Mouse (Mus musculus): ENCODE results near the gene Gtf2h5. TPM values are rescaled to one million over a fixed set of nuclear protein-coding genes. Genes with fewer than 3 reads are reported as not detected.
A peak's percentile ranks its signal among the peaks of the same experiment; 100 is the strongest.

Gtf2h5 gene
- polyA plus RNA-seq, 1 experiment from 2014 or later: 183 TPM

DNA sequence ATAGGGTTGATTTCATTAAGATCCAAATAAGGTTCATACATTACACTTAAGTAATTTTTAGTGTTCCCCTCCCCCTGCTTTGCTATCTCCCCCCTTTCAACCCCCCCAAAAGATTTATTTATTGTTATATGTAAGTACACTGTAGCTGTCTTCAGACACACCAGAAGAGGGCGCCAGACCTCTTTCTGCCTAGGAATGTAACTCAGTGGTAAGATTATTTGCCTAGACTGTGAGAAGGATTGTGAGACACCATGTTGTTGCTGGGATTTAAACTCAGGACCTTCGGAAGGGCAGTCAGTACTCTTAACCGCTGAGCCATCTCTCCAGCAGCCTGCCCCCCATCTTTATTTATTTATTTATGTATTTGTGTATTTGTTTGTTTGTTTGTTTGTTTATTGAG lies 31.4 kb downstream of the Gtf2h5 start:
- H3K9me3 ChIP-seq (ENCODE audit: low read depth, low read length): no peaks in the 10 kb centered on the region
- 78% methylated on average over 3 of the region's 3 CpGs for WGBS
- peak; percentile 38; the same call in 1 of the 2 replicates for TF ChIP-seq CTCF (IDR thresholded peaks at IDR 0.05; ENCODE audit: low read depth)
- peaks cover 7% of the 10 kb centered on the region; the same call in 1 of the 2 replicates for H3K4me1 ChIP-seq (ENCODE audit: insufficient read depth)
- DNase-seq: peak; percentile 5
- no peak overlapping the region for H3K27ac ChIP-seq (ENCODE audit: low read depth)
- H3K4me2 ChIP-seq: no peak overlapping the region
- H3K36me3 ChIP-seq (ENCODE audit: insufficient read depth): 0 out of 2 replicates have a peak, but pooled peaks cover 10% of the 10 kb centered on the region
- H3K9ac ChIP-seq: no peak overlapping the region
- no peak for ATAC-seq (ENCODE audit: insufficient read depth)
- H3K27me3 ChIP-seq (ENCODE audit: insufficient read depth, low read length): no peaks in the 10 kb centered on the region
- H3K4me3 ChIP-seq (ENCODE audit: low read depth, low read length): no peak overlapping the region

DNA sequence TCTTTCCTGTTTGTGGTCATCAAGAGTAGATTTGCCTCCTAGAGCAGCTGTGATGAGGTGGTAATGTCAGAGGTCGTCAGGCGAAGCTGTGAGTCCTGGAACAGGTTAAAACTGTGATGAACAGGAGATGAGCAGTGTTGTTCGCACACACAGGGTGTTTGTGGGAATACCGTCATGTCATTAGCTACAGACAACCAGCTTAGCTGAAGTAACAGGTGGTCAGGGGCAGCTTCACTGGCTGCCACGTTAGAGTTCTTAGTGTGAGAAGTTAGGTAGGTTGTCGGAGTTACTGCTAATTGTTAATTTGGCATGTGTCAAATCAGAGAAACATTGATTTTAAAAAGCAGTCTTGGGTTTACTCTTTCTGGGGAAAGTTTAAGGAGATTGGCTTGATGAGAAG lies 34.1 kb downstream of the Gtf2h5 start:
- Histone ChIP-seq H3K9ac (no peak overlapping the region), H3K36me3 (ENCODE audit: insufficient read depth) (0 out of 2 replicates have a peak, but pooled peaks cover 10% of the 10 kb centered on the region), H3K4me1 (ENCODE audit: insufficient read depth) (no peaks in the 10 kb centered on the region), H3K4me2 (no peak overlapping the region), H3K4me3 (ENCODE audit: low read depth, low read length) (no peak overlapping the region), H3K27me3 (ENCODE audit: insufficient read depth, low read length) (no peaks in the 10 kb centered on the region), H3K9me3 (ENCODE audit: low read depth, low read length) (no peaks in the 10 kb centered on the region), H3K27ac (ENCODE audit: low read depth) (no peak overlapping the region)
- 80% methylated on average over 6 of the region's 6 CpGs for WGBS
- ATAC-seq (ENCODE audit: insufficient read depth) (no peak), DNase-seq (no peak)
- TF ChIP-seq CTCF (IDR thresholded peaks at IDR 0.05; ENCODE audit: low read depth): no peak

DNA sequence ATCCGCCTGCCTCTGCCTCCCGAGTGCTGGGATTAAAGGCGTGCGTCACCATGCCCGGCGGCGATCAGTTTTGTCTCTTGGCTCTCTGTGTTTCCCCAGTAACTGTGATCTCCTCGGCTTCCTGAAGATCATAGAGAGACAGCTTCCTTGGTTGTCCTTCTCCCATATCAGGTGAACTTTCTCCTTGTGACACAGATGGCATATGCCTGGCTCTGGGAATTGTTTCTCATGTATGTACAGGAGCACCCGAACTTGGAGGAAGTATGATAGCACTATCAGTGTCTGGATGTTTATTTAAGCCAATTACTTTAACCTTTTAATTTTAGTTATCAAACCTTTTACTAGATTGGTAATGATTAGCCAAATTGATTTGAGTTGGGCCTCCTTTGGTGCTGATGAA lies 35.5 kb downstream of the Gtf2h5 start:
- no peak overlapping the region for H3K9ac ChIP-seq
- no peaks in the 10 kb centered on the region for H3K9me3 ChIP-seq (ENCODE audit: low read depth, low read length)
- H3K4me3 ChIP-seq (ENCODE audit: low read depth, low read length): no peak overlapping the region
- H3K27me3 ChIP-seq (ENCODE audit: insufficient read depth, low read length): no peaks in the 10 kb centered on the region
- H3K27ac ChIP-seq (ENCODE audit: low read depth): no peak overlapping the region
- H3K36me3 ChIP-seq (ENCODE audit: insufficient read depth): 0 out of 2 replicates have a peak, but pooled peaks cover 4% of the 10 kb centered on the region
- 90% methylated on average over 9 of the region's 9 CpGs for WGBS
- DNase-seq (no peak), ATAC-seq (ENCODE audit: insufficient read depth) (no peak)
- no peaks in the 10 kb centered on the region for H3K4me1 ChIP-seq (ENCODE audit: insufficient read depth)
- no peak for TF ChIP-seq CTCF (IDR thresholded peaks at IDR 0.05; ENCODE audit: low read depth)
- H3K4me2 ChIP-seq: no peak overlapping the region

DNA sequence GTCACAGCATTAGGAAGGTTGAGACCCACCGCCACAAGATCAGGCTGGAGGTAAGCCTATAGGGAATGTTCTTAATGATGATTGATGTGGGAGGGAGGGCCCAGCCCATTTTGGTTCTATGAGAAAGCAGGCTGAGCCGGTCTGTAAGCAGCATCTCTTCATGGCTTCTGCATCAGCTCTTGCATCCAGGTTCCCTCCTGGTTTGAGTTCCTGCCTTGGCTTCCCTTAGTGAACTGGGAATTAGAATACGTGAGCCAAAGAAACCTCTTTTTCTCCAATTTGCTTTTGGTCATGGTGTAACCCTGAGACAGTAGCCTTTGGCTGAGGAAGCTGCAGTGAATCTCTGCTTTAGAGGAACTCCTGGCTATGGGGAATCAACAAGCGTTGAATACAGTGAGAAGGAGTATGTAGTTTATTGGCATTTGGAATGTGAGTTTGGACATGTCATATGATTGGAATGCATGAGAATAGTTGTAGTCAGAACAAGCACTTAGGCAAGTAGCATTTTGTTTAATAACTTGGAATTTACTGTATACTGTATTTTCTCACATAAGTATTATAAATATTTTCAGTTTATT lies 37.7 kb downstream of the Gtf2h5 start:
- TF ChIP-seq CTCF (IDR thresholded peaks at IDR 0.05; ENCODE audit: low read depth): no peak

DNA sequence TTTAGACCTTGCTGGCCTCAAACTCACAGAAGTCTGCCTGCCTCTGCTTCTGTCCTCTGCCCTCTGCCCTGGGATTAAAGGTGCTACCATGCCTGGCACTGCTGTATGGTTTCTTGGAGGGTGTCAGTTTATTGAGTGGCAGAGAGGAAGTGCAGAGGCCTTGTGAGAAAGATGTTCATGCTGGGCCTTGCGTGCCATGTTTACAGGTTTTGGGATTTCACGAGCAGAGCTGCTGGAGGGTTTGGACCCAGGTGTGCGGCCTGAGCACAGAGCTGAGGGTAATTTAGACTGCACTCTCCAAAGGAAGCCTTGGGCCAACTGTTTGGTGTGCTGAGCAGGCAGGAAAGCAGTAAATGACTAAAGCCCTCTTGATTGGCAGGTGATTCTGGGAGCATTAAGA lies 38.3 kb downstream of the Gtf2h5 start:
- Histone ChIP-seq H3K4me1 (ENCODE audit: insufficient read depth) (no peaks in the 10 kb centered on the region), H3K4me2 (no peak overlapping the region), H3K9me3 (ENCODE audit: low read depth, low read length) (no peaks in the 10 kb centered on the region), H3K9ac (no peak overlapping the region), H3K27ac (ENCODE audit: low read depth) (no peak overlapping the region), H3K4me3 (ENCODE audit: low read depth, low read length) (no peak overlapping the region), H3K36me3 (ENCODE audit: insufficient read depth) (peaks cover 15% of the 10 kb centered on the region), H3K27me3 (ENCODE audit: insufficient read depth, low read length) (no peaks in the 10 kb centered on the region)
- 81% methylated on average over 3 of the region's 3 CpGs for WGBS
- DNase-seq (no peak), ATAC-seq (ENCODE audit: insufficient read depth) (no peak)
- no peak for TF ChIP-seq CTCF (IDR thresholded peaks at IDR 0.05; ENCODE audit: low read depth)

More for the DNA sequence above, 37.7 kb downstream of the Gtf2h5 start:
- no peaks in the 10 kb centered on the region for H3K9me3 ChIP-seq (ENCODE audit: low read depth, low read length)
- peaks cover 8% of the 10 kb centered on the region for H3K36me3 ChIP-seq (ENCODE audit: insufficient read depth)
- ATAC-seq (ENCODE audit: insufficient read depth) (no peak), DNase-seq (no peak)
- no peak overlapping the region for H3K4me2 ChIP-seq
- no peaks in the 10 kb centered on the region for H3K4me1 ChIP-seq (ENCODE audit: insufficient read depth)
- H3K27me3 ChIP-seq (ENCODE audit: insufficient read depth, low read length): no peaks in the 10 kb centered on the region
- no peak overlapping the region for H3K4me3 ChIP-seq (ENCODE audit: low read depth, low read length)
- WGBS: 73% methylated on average over 4 of the region's 4 CpGs
- no peak overlapping the region for H3K27ac ChIP-seq (ENCODE audit: low read depth)
- no peak overlapping the region for H3K9ac ChIP-seq

DNA sequence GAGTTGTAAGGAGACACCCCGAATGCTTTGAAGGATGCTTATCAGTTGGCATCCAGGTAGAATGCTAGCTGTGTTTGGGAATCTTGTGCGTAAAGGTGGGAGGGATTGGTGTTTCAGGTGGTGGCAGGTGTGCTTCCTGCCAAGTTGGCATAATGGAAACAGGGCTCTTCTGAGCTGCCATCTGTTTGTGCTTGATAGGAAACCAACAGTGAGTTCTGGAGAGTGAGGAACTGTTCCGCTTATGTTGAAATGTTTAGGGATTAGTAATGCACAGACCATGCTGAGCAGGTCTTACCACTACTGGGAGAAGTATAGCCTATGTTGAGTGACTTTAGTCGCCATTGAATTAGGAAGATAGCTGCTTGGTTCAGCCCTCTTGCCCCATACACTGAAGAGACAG lies 39.3 kb downstream of the Gtf2h5 start:
- 87% methylated on average over 4 of the region's 4 CpGs for WGBS
- Histone ChIP-seq H3K9me3 (ENCODE audit: low read depth, low read length) (no peaks in the 10 kb centered on the region), H3K9ac (no peak overlapping the region), H3K4me2 (no peak overlapping the region), H3K27ac (ENCODE audit: low read depth) (no peak overlapping the region), H3K4me1 (ENCODE audit: insufficient read depth) (no peaks in the 10 kb centered on the region), H3K36me3 (ENCODE audit: insufficient read depth) (peaks cover 22% of the 10 kb centered on the region), H3K4me3 (ENCODE audit: low read depth, low read length) (no peak overlapping the region), H3K27me3 (ENCODE audit: insufficient read depth, low read length) (no peaks in the 10 kb centered on the region)
- TF ChIP-seq CTCF (IDR thresholded peaks at IDR 0.05; ENCODE audit: low read depth): no peak
- no peak for ATAC-seq (ENCODE audit: insufficient read depth)
- no peak for DNase-seq

DNA sequence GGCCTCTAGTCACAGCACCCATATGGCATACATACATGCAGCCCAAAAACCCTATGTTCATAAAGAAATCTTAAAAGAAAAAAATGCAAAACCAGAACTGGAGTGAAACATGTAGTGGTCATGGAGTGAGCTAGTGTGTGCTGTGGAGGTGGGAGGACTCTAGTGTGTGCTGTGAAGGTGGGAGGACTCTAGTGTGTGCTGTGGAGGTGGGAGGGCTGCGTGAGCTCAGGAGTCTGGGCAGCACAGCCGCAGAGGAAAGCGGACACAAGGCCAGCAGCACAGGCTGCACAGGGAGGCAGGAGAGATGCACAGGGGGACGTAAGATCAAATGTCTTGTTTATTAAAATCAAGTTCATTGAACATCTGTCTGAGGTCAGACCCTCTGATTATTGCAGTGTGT lies 44.2 kb downstream of the Gtf2h5 start:
- H3K4me3 ChIP-seq (ENCODE audit: low read depth, low read length): no peak overlapping the region
- no peaks in the 10 kb centered on the region for H3K4me1 ChIP-seq (ENCODE audit: insufficient read depth)
- H3K9ac ChIP-seq: no peak overlapping the region
- no peaks in the 10 kb centered on the region for H3K27me3 ChIP-seq (ENCODE audit: insufficient read depth, low read length)
- peaks cover 27% of the 10 kb centered on the region for H3K36me3 ChIP-seq (ENCODE audit: insufficient read depth)
- TF ChIP-seq CTCF (IDR thresholded peaks at IDR 0.05; ENCODE audit: low read depth): no peak
- DNase-seq: no peak
- WGBS: 86% methylated on average over 4 of the region's 4 CpGs
- H3K4me2 ChIP-seq: no peak overlapping the region
- no peak for ATAC-seq (ENCODE audit: insufficient read depth)
- no peak overlapping the region for H3K27ac ChIP-seq (ENCODE audit: low read depth)
- no peaks in the 10 kb centered on the region for H3K9me3 ChIP-seq (ENCODE audit: low read depth, low read length)
